Mouse (Mus musculus) heart, embryonic 15.5 days (tissue): ENCODE data around the gene Lpar2. TPM values are rescaled to one million over a fixed set of nuclear protein-coding genes. Genes with fewer than 3 reads are reported as not detected.

Experiments used
- ATAC-seq: fragments of 200-750 bp; cut with Nextera tagmentation; replicated peaks from 2 replicates; pipeline ENCODE4 v1.8.0; 2017; ENCODE audit warnings: low read depth, moderate TSS enrichment; ENCODE audit not compliant: insufficient number of reproducible peaks, insufficient read depth, low FRiP score
- H3K27ac ChIP-seq: fragments of 300-500 bp; sonication (generic); 2 replicates; pipeline ENCODE4 v1.5.1; 2015; ENCODE audit warnings: mild to moderate bottlenecking, inconsistent platforms
- H3K27me3 ChIP-seq: fragments of 300-500 bp; sonication (generic); 2 replicates; pipeline ENCODE4 v1.6.1; 2015; ENCODE audit warnings: inconsistent platforms
- H3K36me3 ChIP-seq: fragments of 300-500 bp; sonication (generic); 2 replicates; pipeline ENCODE4 v1.6.1; 2015; ENCODE audit warnings: mild to moderate bottlenecking, inconsistent platforms
- H3K4me1 ChIP-seq: fragments of 300-500 bp; sonication (generic); replicated peaks from 2 replicates; pipeline ENCODE4 v1.6.1; 2015; ENCODE audit warnings: inconsistent platforms
- H3K4me2 ChIP-seq: fragments of 300-500 bp; sonication (generic); 2 replicates; pipeline ENCODE4 v1.6.1; 2015; ENCODE audit warnings: inconsistent platforms, mild to moderate bottlenecking, moderate library complexity
- H3K4me3 ChIP-seq: fragments of 300-500 bp; sonication (generic); 2 replicates; pipeline ENCODE4 v1.5.1; 2015; ENCODE audit warnings: mild to moderate bottlenecking, inconsistent platforms
- H3K9ac ChIP-seq: fragments of 300-500 bp; sonication (generic); 2 replicates; pipeline ENCODE4 v1.6.1; 2015; ENCODE audit warnings: mild to moderate bottlenecking, inconsistent platforms
- H3K9me3 ChIP-seq: fragments of 300-500 bp; sonication (generic); replicated peaks from 2 replicates; pipeline ENCODE4 v1.6.1; 2016; ENCODE audit warnings: inconsistent platforms
- WGBS: fragments of 180-500 bp; shearing (Covaris S2); methylation state at CpG from one replicate; pipeline ENCODE4 v1.1.7; 2015; ENCODE audit warnings: mixed read lengths; 5-methylcytosine and 5-hydroxymethylcytosine counted together
- polyA plus RNA-seq: library from polyadenylated mRNA; unstranded; fragments of >200 nt; fragmentation: Nextera tagmentation; extraction: Ambion mirVana; gene quantifications from 2 replicates; pipeline ENCODE4 v1.2.1, GENCODE M21; 2015

Gene Lpar2
- polyA plus RNA-seq, 1 experiment from 2014 or later, result 0.15 TPM

DNA sequence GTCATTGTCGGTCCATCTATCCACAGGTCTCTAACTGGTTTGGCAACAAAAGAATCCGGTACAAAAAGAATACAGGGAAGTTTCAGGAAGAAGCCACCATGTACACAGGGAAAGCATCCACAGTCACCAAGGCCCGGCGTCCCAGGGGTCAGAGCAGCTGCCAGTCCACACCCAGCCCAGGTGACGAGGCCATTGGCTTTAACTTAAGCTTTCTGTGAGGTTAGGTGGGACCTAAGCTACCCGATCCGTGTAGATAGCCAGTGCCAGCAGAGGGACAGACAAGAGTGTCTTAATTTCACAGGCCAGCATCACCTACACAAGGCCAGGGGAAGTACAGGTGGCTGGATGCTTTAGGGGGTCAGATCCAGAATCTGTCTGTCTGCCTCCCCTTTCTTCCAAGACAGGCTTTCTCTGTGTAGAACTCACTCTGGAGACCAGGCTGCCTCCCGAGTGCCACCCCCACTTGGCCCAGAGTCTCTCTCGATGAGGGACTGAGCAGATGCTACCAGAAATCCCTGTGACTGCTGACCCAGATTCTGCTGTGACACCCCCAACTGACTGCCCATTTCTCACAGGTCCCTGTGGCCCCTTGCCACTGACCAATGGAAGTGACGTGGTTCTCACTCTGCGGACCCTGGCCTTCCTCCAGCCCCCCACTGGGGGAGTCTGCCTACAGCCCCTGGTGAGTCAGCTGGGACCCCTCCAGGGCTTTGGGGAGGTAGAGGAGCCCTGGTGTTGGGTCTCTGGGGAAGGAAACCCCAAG is 48.0 kb downstream of the Lpar2 start:
- 76% methylated on average over 11 of the region's 11 CpGs for WGBS

GRCm38 (mm10) chr8:69870907-69871306 is 48.7 kb downstream of the Lpar2 start:
- Histone ChIP-seq H3K4me3 (no peak overlapping the region), H3K9me3 (no peaks in the 10 kb centered on the region), H3K36me3 (no peaks in the 10 kb centered on the region), H3K4me1 (peaks cover 6% of the 10 kb centered on the region), H3K4me2 (no peak overlapping the region), H3K27ac (no peak overlapping the region), H3K9ac (no peak overlapping the region), H3K27me3 (peaks cover 8% of the 10 kb centered on the region; the same call in 1 of the 2 replicates)
- no peak for ATAC-seq
- WGBS, result 86% methylated on average over 6 of the region's 6 CpGs

More for the DNA sequence above, 48.0 kb downstream of the Lpar2 start:
- Histone ChIP-seq H3K4me3 (no peak overlapping the region), H3K4me2 (no peak overlapping the region), H3K9ac (no peak overlapping the region), H3K36me3 (no peaks in the 10 kb centered on the region), H3K27me3 (0 out of 2 replicates have a peak, but pooled peaks cover 8% of the 10 kb centered on the region), H3K9me3 (no peaks in the 10 kb centered on the region), H3K27ac (no peak overlapping the region), H3K4me1 (peaks cover 6% of the 10 kb centered on the region)
- ATAC-seq, result no peak

- no peak overlapping the region for H3K4me3 ChIP-seq
- peaks cover 30% of the 10 kb centered on the region for H3K27me3 ChIP-seq
- no peak overlapping the region for H3K9ac ChIP-seq
- no peaks in the 10 kb centered on the region; the same call in 1 of the 2 replicates for H3K4me1 ChIP-seq
- H3K9me3 ChIP-seq, result no peaks in the 10 kb centered on the region
- no peak overlapping the region for H3K27ac ChIP-seq
- 11% methylated on average over 9 of the region's 9 CpGs for WGBS
- H3K36me3 ChIP-seq, result no peaks in the 10 kb centered on the region
- ATAC-seq, result no peak
- H3K4me2 ChIP-seq, result no peak overlapping the region
These were observed 51.9 kb downstream of the Lpar2 start for GRCm38 (mm10) chr8:69874155-69874554.

DNA sequence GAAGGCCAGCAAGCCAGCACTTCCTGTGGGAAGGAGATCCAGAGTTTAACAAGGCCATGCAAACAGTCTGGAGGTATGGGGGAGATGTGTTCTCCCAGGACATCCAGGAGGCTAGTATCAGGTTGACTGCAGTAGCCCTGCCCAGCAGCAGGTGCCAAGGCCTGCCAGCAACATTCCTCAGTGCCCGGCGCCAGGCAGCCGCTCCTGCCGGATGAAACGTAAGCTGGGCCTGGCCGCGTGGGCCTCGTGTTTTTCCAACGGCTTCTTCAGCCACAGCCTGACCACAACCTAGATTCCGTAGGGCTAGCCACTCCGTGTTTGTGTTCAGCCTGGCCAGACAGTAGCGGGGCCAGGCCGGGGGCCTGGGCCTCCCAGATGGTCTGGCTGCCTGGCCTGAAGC is 52.4 kb downstream of the Lpar2 start:
- Histone ChIP-seq H3K36me3 (no peaks in the 10 kb centered on the region), H3K9ac (no peak overlapping the region), H3K4me2 (no peak overlapping the region), H3K27me3 (peaks cover 35% of the 10 kb centered on the region), H3K9me3 (no peaks in the 10 kb centered on the region), H3K4me3 (no peak overlapping the region), H3K4me1 (no peaks in the 10 kb centered on the region; the same call in 1 of the 2 replicates), H3K27ac (no peak overlapping the region)
- 71% methylated on average over 13 of the region's 13 CpGs for WGBS
- ATAC-seq, result no peak

DNA sequence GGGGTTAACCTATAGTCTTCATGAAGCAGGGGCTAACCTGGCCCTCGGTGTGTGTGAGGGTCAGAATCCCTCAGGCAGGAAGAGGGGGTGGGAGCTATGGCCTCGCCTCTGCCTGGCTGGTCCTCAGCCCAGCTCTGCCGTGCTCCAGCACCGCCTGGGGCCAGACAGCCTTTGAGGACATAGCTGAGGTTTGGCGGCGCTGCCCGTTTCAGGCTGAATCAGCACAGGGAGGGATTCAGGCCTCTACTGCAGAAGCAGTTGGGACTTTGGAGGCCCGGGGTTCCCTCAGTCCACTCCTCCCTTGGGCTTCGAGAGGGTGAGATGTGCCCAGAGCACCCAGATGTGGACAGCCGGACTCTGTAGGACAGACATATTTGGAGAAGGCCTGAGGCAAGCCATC is 53.9 kb downstream of the Lpar2 start:
- peaks cover 2% of the 10 kb centered on the region for H3K4me1 ChIP-seq
- no peaks in the 10 kb centered on the region for H3K36me3 ChIP-seq
- H3K27me3 ChIP-seq, result peaks cover 49% of the 10 kb centered on the region
- no peak overlapping the region for H3K4me2 ChIP-seq
- no peak overlapping the region for H3K4me3 ChIP-seq
- no peak; the same call in 1 of the 2 replicates for ATAC-seq
- no peak overlapping the region for H3K9ac ChIP-seq
- no peak overlapping the region for H3K27ac ChIP-seq
- no peaks in the 10 kb centered on the region for H3K9me3 ChIP-seq
- WGBS, result 41% methylated on average over 10 of the region's 10 CpGs

GRCm38 (mm10) chr8:69876967-69877366 is 54.7 kb downstream of the Lpar2 start:
- Histone ChIP-seq H3K4me1 (peaks cover 11% of the 10 kb centered on the region), H3K4me2 (no peak overlapping the region), H3K4me3 (no peak overlapping the region), H3K36me3 (no peaks in the 10 kb centered on the region), H3K9me3 (no peaks in the 10 kb centered on the region), H3K27me3 (peaks cover 54% of the 10 kb centered on the region), H3K9ac (no peak overlapping the region), H3K27ac (no peak overlapping the region)
- WGBS, result 76% methylated on average over 10 of the region's 10 CpGs
- no peak for ATAC-seq

DNA sequence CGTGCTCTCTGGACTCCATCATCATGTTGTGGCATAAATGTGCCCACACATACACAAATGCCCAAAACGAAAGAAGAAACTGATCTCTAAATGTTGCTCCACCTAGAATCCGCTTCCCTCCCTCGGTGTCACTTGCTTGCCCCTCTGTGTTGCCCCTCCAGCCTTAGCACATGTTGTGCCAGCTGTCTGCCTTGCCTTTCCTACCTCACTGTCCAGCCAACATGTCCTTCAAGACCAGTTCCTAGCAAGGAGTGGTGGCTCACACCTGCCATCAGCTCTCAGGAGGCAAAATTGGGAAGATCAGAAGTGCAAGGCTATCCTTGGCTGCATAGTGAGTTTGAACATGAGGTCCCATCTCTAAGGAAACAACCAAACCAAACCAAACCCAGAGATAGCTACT is 55.2 kb downstream of the Lpar2 start:
- Histone ChIP-seq H3K9me3 (no peaks in the 10 kb centered on the region), H3K36me3 (no peaks in the 10 kb centered on the region), H3K4me2 (no peak overlapping the region), H3K4me1 (peaks cover 15% of the 10 kb centered on the region), H3K4me3 (no peak overlapping the region), H3K27ac (no peak overlapping the region), H3K27me3 (peaks cover 59% of the 10 kb centered on the region), H3K9ac (no peak overlapping the region)
- ATAC-seq, result no peak
- 81% methylated on average over 4 of the region's 4 CpGs for WGBS

- Histone ChIP-seq H3K4me1 (peaks cover 18% of the 10 kb centered on the region), H3K4me2 (no peak overlapping the region), H3K27me3 (peaks cover 63% of the 10 kb centered on the region), H3K27ac (no peak overlapping the region), H3K4me3 (no peak overlapping the region), H3K9ac (no peak overlapping the region), H3K9me3 (no peaks in the 10 kb centered on the region), H3K36me3 (no peaks in the 10 kb centered on the region)
- ATAC-seq, result no peak
- WGBS, result 56% methylated on average over 3 of the region's 3 CpGs
These were observed 55.8 kb downstream of the Lpar2 start for GRCm38 (mm10) chr8:69877992-69878391.

- no peak overlapping the region for H3K4me3 ChIP-seq
- ATAC-seq, result no peak
- H3K9ac ChIP-seq, result no peak overlapping the region
- peaks cover 18% of the 10 kb centered on the region for H3K4me1 ChIP-seq
- no peaks in the 10 kb centered on the region for H3K9me3 ChIP-seq
- no peaks in the 10 kb centered on the region for H3K36me3 ChIP-seq
- H3K27ac ChIP-seq, result no peak overlapping the region
- H3K27me3 ChIP-seq, result peaks cover 77% of the 10 kb centered on the region
- no peak overlapping the region for H3K4me2 ChIP-seq
- WGBS, result 64% methylated on average over 8 of the region's 8 CpGs
These were observed 57.4 kb downstream of the Lpar2 start for GRCm38 (mm10) chr8:69879678-69880077.

Other genes with a start within 250 kb of the Lpar2 start
- gene Zfp868, start 196.9 kb upstream of the Lpar2 start, polyA plus RNA-seq, result 13.7 and 14.2 TPM in 2 replicates
- 1.2 and 1.3 TPM in 2 replicates for gene Zfp964, start 167.9 kb upstream of the Lpar2 start, polyA plus RNA-seq
- 14.6 and 18.9 TPM in 2 replicates for gene Zfp869, start 111.7 kb upstream of the Lpar2 start, polyA plus RNA-seq
- 3.1 and 4.6 TPM in 2 replicates for gene Zfp963, start 72.5 kb upstream of the Lpar2 start, polyA plus RNA-seq
- gene Gm20422, start 47.5 kb upstream of the Lpar2 start, polyA plus RNA-seq, result 0.33 TPM in 1 of 2 replicates, not detected in the other
- 22.1 and 32.7 TPM in 2 replicates for gene Atp13a1, start 31.3 kb upstream of the Lpar2 start, polyA plus RNA-seq
- gene Zfp866, start 31.3 kb upstream of the Lpar2 start, polyA plus RNA-seq, result 14.7 and 21.1 TPM in 2 replicates
- gene Gmip, start 13.8 kb upstream of the Lpar2 start, polyA plus RNA-seq, result 5.4 and 8.9 TPM in 2 replicates
- 2.6 and 5.6 TPM in 2 replicates for gene Pbx4, start 10.1 kb downstream of the Lpar2 start, polyA plus RNA-seq
- 0.37 and 0.75 TPM in 2 replicates for gene Cilp2, start 65.3 kb downstream of the Lpar2 start, polyA plus RNA-seq
- gene Tssk6, start 79.8 kb downstream of the Lpar2 start, polyA plus RNA-seq, result 1.5 and 1.8 TPM in 2 replicates
- 316 and 390 TPM in 2 replicates for gene Ndufa13, start 80.1 kb downstream of the Lpar2 start, polyA plus RNA-seq
- gene Yjefn3, start 80.3 kb downstream of the Lpar2 start, polyA plus RNA-seq, result 5.9 and 10.1 TPM in 2 replicates
- gene Gatad2a, start 174.0 kb downstream of the Lpar2 start, polyA plus RNA-seq, result 33.2 and 46.3 TPM in 2 replicates
- 32.0 and 43.5 TPM in 2 replicates for gene Mau2, start 220.3 kb downstream of the Lpar2 start, polyA plus RNA-seq
- gene Sugp1, start 220.4 kb downstream of the Lpar2 start, polyA plus RNA-seq, result 25.4 and 31.5 TPM in 2 replicates